Mouse (Mus musculus) layer of hippocampus, adult 9-11 months (tissue): ENCODE measurements at regions not wholly inside any gene's neighbourhood (a gene's known extent, or its start where the extent isn't known, plus 50 kb on each side); places are given as distances from the start of the nearest gene placed in this dataset.
A peak's percentile ranks its signal among the peaks of the same experiment; 100 is the strongest.

Experiments
- DNase-seq: peaks from one replicate; pipeline ENCODE4 v3.0.0; 2022

- DNase-seq = no peak
Measured at GRCm38 (mm10) chr5:116897391-116897790, 218.5 kb downstream of the Suds3 start.

DNA sequence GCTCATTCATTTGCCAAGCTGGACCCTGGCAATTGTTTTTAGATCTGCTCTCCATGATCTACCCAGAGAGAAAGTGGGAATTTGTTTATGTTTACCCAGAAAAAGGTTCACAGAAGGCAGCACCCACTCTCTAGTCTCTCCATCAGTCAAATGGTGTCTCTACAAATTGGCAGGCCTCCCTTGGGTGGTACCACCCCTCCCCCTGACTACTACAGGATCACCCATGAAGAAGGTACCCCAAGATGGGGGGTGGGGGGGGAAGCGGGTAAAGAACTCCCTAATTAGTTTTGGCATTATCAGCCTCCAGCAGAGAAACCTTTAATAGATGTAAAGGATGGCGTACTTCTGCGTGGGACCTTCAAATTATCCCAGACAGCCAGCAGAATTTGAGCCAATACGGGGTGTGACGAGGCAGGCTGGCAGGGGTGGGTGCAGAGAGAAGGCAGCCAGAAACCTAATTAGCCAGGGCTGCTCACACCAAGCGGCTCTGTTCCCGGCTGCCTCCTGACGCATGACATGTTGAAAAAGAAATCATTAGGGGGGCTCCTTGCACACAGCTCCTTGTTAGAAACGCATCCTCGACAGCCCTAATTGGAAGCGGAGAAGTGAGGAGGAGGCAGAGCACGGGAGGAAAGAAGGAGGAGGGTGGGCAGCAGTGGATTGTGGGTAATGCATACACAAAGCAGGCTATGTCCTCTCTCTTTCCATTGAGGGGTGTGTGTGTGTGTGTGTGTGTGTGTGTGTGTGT is 220.7 kb downstream of the Suds3 start:
- peak; percentile 85 for DNase-seq

- DNase-seq = no peak
Measured at GRCm38 (mm10) chr5:116894575-116894974, 221.3 kb downstream of the Suds3 start.

DNA sequence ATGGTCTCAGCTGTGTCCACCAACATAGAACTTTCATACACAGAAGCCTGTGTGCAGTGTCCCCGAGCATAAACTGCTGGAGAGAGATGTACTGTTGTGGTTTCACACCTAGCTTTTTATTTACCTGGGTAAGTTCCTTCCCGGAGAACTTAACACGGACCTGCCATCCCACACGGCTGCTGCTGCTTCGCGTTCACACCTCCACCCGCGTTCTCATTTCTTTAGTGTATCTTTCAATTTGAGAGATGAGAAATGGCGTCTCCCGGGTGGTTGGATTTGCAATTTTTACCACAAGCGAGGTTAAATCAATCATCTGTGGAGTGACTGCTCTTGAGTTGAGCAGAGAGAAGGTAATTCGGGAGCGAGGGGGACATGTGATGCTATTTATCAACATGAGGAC is 223.0 kb downstream of the Suds3 start:
- DNase-seq = no peak

- DNase-seq = no peak
Measured at GRCm38 (mm10) chr5:116889224-116889623, 226.7 kb downstream of the Suds3 start.

DNA sequence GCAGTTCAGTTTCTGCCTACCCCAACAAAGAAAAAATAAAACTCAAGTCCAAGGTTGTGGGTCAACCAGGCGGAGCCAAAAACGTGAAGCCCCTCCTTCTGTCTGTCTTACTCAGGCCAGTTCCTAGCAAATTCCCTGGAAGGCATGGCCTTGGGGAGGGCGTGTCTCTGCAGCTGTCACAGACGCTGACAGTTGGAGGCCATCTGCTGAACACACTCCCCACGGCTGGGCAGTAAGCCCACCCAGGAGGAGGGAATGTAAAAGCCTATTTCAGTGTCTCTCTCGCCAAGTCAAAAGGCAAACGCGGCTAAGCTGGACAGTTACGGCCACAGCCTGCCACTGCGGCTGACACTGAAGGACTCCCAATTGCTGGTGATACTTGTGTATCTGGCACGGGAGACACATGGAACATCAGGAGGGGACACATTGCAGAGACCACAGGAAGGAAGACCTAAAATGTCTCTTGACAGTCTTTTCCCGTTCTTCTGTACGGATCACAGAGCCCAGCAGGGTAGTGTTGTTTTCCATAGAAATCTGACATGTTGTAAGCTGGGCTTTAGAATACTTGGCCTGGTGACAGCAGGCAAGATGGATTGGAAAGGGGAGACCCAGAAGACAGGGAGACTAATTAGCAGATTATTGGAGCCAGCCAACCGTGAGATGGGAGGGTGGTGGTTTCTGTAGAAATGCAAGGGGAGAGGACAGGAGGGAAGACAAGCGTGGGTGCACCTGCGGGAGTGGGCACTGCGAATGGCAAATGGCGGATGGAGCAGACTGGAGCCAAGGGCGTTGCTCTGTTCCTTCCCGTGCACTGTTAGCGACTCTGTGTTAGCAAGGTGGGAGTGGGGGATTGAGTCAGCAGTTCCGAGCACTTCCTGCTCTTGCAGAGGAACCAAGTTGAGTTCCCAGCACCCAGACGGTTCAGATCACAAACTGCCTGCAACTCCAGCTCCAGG is 229.5 kb downstream of the Suds3 start:
- DNase-seq = no peak

- no peak for DNase-seq
Measured at GRCm38 (mm10) chr5:116879761-116880160, 236.2 kb downstream of the Suds3 start.

DNA sequence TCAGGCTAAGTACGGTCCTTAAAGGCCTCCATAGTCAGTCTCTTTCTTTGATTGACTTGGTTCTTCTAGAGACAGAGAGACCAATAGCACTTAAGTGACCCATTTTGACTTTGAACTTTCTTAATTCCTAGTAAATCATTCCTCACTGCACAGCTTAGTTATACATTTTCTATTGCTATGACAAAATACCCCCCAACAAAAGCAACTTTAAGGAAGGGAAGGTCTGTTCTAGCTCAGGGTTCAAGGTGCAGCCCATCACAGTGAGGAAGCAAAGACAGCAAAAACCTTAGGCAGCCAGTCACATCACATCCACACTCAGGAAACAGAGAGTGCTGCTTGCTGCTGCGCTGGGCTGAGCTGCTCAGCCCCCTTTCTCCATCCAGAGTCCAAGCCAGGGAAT is 241.0 kb downstream of the Suds3 start:
- DNase-seq = no peak

DNA sequence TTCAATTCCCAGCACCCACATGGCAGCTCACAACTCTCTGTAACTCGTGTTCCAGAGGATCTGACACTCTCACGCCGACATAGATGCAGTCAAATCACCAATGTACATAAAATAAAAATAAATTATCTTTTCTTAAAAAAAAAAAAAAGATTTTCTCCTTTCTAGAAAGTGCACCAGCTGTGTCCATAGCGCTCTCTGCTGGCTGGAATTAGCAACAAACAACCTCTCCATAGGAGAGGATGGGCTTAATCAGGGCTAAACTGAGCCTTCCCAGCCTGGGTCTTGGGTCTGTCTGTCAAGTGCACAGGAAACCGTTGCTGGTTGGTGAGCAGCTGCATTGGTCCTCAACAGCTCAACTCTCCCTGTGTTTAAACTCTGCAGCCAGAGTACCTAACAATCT is 247.8 kb downstream of the Suds3 start:
- no peak for DNase-seq

GRCm38 (mm10) chr5:116864275-116864674 is 251.6 kb downstream of the Suds3 start:
- no peak for DNase-seq

GRCm38 (mm10) chr5:116852691-116853090 is 261.1 kb upstream of the Srrm4 start:
- DNase-seq = no peak

- DNase-seq = no peak
Measured at GRCm38 (mm10) chr5:116831874-116832273, 240.3 kb upstream of the Srrm4 start.

DNA sequence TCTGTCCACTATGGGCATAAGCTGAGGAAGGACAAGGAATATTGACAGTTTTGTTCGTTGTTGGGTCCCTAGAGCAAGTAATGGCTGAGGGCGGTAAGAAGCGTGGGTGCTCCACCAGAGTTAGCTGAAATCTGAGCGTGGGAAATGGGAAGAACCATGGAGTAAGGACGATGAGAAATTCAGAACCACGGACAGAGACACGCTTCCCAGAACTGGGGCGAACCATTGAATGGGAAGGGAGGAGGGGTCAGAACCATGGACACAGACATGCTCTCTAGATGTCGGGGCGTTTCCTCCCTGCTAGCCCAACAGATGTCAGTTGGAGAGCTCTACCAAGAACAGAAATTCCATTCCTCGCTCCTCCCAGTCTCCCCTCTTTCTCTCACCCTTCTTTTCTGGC is 238.2 kb upstream of the Srrm4 start:
- DNase-seq = no peak

DNA sequence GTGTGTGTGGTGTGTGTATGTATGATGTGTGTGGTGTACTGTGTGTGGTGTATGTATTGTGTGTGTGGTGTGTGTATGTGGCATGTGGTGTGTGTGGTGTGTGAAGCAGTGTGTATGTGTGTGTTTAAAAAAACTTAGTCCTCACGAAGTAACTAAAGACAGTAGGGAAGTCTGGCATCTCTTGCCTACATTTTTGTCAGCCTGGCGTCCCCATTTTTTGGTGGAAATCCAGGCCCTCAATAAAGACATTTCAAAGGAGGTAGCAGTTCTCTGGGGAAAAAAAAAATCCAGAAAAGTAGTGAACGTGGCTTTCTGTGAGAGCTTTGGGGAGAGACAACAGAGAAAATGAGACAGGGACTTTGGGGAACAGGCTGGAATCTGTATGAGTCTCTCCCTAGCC is 231.6 kb upstream of the Srrm4 start:
- DNase-seq = no peak

DNA sequence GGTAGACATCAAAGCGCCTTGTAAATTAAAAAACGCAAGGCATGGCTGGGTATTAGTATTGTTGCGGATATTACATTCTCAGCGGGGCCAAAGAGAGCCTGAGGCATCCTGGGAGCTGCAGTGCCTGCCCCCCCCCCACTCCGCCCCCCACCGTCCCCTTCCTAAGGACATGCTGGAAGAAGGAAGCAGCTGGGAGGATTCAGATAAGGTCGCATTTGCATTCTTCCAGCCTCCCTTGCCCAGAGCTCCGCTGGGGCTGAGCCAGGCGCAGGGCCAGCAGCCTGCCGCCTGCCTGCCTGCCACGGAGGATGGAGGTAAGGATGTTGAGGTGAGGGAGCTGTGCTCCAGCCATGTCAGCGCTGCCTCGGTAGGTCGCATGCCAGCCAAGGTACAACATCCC is 230.5 kb upstream of the Srrm4 start:
- DNase-seq = no peak

DNA sequence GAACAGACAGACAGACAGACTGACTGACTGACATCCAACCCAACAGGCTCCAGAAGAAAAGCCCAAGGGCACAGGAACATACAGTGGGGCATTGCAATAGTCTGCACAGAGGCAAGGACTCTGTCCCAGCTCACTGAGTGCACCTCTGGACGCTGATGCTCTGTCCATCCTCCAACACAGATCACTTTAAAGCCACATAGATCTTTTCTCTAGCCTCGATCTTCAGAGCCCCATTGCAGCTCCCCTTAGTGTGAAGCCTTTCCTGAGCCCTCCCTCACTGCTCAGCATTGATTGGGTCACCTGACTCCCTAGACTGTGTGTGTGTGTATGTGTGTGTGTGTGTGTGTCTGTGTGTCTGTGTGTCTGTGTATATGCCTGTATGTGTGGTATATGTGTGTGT is 218.2 kb upstream of the Srrm4 start:
- no peak for DNase-seq

DNA sequence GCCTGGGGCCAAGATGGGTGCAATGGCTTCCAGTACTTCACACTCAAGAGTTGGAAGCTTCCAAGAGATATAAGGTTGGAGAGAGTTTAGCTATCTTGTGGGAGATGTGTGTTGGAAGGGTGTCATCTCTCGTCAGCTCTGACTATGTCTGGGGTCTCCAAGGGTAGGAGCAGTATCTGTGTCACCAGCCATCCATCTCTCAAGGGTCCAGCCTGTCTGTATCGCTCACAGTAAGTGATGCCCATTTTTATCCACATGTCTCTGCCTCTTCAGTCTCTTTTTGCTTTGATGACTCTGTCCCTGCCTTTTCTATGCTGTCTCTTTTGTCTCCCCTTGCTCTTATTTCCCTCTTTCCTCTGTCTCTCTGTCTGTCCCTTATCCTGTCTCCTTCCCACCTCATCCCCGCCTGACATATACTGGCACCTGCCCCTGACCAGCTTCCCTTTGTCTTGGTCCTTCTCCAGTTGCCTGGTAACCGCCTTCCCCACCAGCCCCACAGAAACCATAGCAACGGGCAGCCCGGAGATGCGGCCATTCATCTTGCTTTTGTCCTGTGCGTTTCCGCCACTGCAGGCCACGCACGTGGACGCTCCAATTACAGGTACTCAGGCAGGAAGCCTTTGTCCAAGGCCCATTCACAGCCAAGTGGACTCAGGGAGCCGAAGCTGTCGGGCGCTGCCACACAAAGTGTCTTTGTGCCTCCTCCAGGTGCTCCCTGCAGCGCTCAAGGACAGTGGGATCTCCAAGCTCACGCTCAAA is 217.6 kb upstream of the Srrm4 start:
- peak; percentile 12 for DNase-seq

GRCm38 (mm10) chr5:116797460-116797859 is 205.8 kb upstream of the Srrm4 start:
- DNase-seq = no peak

DNA sequence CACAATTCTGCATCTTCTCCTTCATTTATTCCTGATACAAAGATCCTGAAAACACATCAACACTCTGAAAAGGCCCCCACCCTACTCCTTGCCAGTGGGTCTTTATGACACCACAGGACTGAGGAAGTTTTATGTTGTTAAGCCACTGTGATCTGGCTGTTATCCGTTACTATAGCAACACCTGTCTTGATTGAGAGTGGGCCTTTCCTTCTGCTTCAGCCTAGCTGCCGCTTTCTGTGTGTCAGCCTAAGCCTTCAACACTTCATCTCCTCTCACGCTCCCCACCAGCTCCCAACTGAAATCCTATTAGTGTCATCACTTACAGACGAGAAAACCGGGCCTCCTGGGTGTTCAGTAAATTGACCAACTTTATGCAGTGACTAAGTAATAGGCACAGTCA is 203.6 kb upstream of the Srrm4 start:
- no peak for DNase-seq

GRCm38 (mm10) chr5:116790419-116790818 is 198.8 kb upstream of the Srrm4 start:
- DNase-seq = no peak

DNA sequence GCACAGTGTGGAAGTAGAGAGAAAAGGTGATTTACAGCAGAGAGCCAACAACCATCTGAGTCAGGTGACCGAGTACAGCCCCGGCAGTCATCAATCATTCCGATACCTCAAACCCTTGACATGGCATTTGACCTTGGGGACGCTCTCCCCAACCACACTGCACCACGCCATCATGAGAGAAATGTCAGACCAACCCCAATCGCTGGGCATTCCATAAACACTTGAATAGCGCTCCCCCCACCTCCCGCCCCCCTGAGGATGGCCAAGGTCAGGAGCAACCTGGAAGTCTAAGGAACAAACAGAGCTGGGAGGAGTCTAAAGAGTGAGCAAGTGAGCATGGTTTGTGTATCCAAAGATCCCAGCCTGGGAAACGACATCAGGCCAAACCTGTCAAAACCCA is 198.2 kb upstream of the Srrm4 start:
- DNase-seq = no peak

GRCm38 (mm10) chr5:116776450-116776849 is 184.8 kb upstream of the Srrm4 start:
- no peak for DNase-seq

DNA sequence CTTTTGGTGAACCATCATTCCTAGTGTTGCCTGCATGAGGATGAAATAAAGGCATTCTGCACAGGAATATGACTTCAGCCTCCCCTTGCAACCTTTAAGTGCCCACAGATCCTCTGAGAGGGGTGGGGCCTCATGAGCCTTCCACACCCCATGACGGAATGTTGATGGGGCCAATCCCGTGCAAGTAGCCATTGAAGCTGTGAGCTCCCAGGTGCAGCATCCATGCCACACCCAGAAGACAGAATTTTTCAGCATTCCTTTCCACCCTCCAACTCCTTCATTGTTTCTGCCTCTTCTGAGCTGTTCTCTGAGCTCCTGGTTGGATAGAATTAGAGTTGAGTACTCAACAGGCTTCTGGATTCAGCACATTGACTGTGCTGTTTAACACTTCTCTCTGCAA is 174.6 kb upstream of the Srrm4 start:
- DNase-seq = no peak
